Mouse (Mus musculus): ENCODE measurements at regions not wholly inside any gene's neighbourhood (a gene's known extent, or its start where the extent isn't known, plus 50 kb on each side); places are given as distances from the start of the nearest gene placed in this dataset.

GRCm38 (mm10) chr11:112592411-112593020, 189.5 kb upstream of the Sox9 start:
- WGBS: 15% methylated on average over 6 of the region's 6 CpGs
- H3K27ac ChIP-seq (ENCODE audit: low read depth, low read length): no peak overlapping the region

GRCm38 (mm10) chr11:112593821-112594220, 188.2 kb upstream of the Sox9 start:
- H3K4me2 ChIP-seq (ENCODE audit: low read depth, low read length): no peak overlapping the region
- no peaks in the 10 kb centered on the region for H3K9me3 ChIP-seq (ENCODE audit: control insufficient read depth, low read length)
- no peaks in the 10 kb centered on the region for H3K36me3 ChIP-seq (ENCODE audit: control insufficient read depth, insufficient read depth, low read length)
- H3K4me3 ChIP-seq (ENCODE audit: low read depth, low read length): no peak overlapping the region
- no peak overlapping the region for H3K9ac ChIP-seq (replicated peaks; ENCODE audit: low read depth, low read length)
- 45% methylated on average over 10 of the region's 10 CpGs for WGBS
- H3K27ac ChIP-seq (ENCODE audit: low read depth, low read length): no peak overlapping the region
- H3K4me1 ChIP-seq (ENCODE audit: control insufficient read depth, insufficient read depth, low read length): 0 out of 2 replicates have a peak, but pooled peaks cover 2% of the 10 kb centered on the region
- no peak for ATAC-seq (ENCODE audit: low read depth)
- no peaks in the 10 kb centered on the region for H3K27me3 ChIP-seq (ENCODE audit: control insufficient read depth, insufficient read depth, low read length)

More at GRCm38 (mm10) chr11:112592411-112593020, 189.5 kb upstream of the Sox9 start:
- Histone ChIP-seq H3K9me3 (ENCODE audit: control insufficient read depth, low read length) (no peaks in the 10 kb centered on the region), H3K36me3 (ENCODE audit: control insufficient read depth, insufficient read depth, low read length) (no peaks in the 10 kb centered on the region), H3K4me2 (ENCODE audit: low read depth, low read length) (no peak overlapping the region; the same call in 1 of the 2 replicates), H3K4me1 (ENCODE audit: control insufficient read depth, insufficient read depth, low read length) (0 out of 2 replicates have a peak, but pooled peaks cover 2% of the 10 kb centered on the region), H3K4me3 (ENCODE audit: low read depth, low read length) (no peak overlapping the region), H3K27me3 (ENCODE audit: control insufficient read depth, insufficient read depth, low read length) (no peaks in the 10 kb centered on the region), H3K9ac (replicated peaks; ENCODE audit: low read depth, low read length) (no peak overlapping the region)
- no peak for ATAC-seq (ENCODE audit: low read depth)

DNA sequence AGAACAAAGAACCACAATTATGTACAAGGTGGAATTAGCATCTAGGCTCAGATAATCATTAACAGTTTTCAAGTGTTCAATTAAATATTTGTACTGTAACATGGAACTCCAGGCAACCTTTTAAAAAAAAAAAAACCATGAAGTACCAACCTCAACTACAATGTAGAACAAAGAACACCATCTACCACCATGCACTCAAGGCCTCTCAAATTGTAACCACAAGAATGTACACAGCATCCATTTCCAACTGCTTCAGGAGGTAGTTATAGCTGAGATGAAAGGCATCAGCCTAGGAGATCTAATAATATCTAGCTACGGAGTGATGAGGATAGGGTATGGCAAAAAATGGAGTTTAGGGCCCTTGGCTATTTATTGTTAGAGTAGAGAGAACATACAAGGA, 174.7 kb upstream of the Sox9 start:
- H3K4me3 ChIP-seq (ENCODE audit: low read depth, low read length): no peak overlapping the region
- WGBS: 96% methylated on average over 1 of the region's 1 CpGs

DNA sequence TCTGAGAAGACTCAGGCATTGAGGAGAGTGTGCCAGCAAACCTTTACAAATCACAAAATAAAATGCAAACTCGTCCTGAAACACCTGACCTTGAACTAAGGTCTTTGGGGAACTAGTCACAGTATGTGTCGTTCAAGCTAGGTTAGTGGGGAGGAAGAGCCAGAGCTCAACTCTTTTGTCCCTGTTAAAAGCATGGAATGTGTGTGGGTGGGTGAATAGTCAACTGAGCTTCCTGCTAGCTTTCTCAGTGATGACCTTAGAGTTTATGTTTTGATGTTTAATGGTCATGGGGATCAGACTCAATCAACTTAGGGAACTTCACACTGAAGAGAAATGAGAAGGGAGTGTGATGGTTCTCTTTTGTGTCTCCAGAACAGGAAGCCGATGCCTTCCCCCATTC, 172.7 kb upstream of the Sox9 start:
- Histone ChIP-seq H3K4me1 (ENCODE audit: control insufficient read depth, insufficient read depth, low read length) (no peaks in the 10 kb centered on the region), H3K4me2 (ENCODE audit: low read depth, low read length) (no peak overlapping the region), H3K27ac (ENCODE audit: low read depth, low read length) (no peak overlapping the region), H3K4me3 (ENCODE audit: low read depth, low read length) (no peak overlapping the region), H3K27me3 (ENCODE audit: control insufficient read depth, insufficient read depth, low read length) (no peaks in the 10 kb centered on the region), H3K9ac (replicated peaks; ENCODE audit: low read depth, low read length) (no peak overlapping the region), H3K9me3 (ENCODE audit: control insufficient read depth, low read length) (no peaks in the 10 kb centered on the region), H3K36me3 (ENCODE audit: control insufficient read depth, insufficient read depth, low read length) (no peaks in the 10 kb centered on the region)
- 68% methylated on average over 3 of the region's 3 CpGs for WGBS
- no peak for ATAC-seq (ENCODE audit: low read depth)

More for the DNA sequence above, 174.7 kb upstream of the Sox9 start:
- Histone ChIP-seq H3K9me3 (ENCODE audit: control insufficient read depth, low read length) (no peaks in the 10 kb centered on the region), H3K27ac (ENCODE audit: low read depth, low read length) (no peak overlapping the region), H3K27me3 (ENCODE audit: control insufficient read depth, insufficient read depth, low read length) (no peaks in the 10 kb centered on the region), H3K36me3 (ENCODE audit: control insufficient read depth, insufficient read depth, low read length) (no peaks in the 10 kb centered on the region), H3K4me2 (ENCODE audit: low read depth, low read length) (no peak overlapping the region), H3K4me1 (ENCODE audit: control insufficient read depth, insufficient read depth, low read length) (no peaks in the 10 kb centered on the region), H3K9ac (replicated peaks; ENCODE audit: low read depth, low read length) (no peak overlapping the region)
- ATAC-seq (ENCODE audit: low read depth): no peak

GRCm38 (mm10) chr11:112611073-112611472, 171.0 kb upstream of the Sox9 start:
- WGBS: 74% methylated on average over 11 of the region's 11 CpGs
- no peak for ATAC-seq (ENCODE audit: low read depth)

GRCm38 (mm10) chr11:112615629-112616028, 166.4 kb upstream of the Sox9 start:
- Histone ChIP-seq H3K9ac (replicated peaks; ENCODE audit: low read depth, low read length) (no peak overlapping the region), H3K36me3 (ENCODE audit: control insufficient read depth, insufficient read depth, low read length) (no peaks in the 10 kb centered on the region), H3K27ac (ENCODE audit: low read depth, low read length) (no peak overlapping the region), H3K9me3 (ENCODE audit: control insufficient read depth, low read length) (no peaks in the 10 kb centered on the region), H3K4me1 (ENCODE audit: control insufficient read depth, insufficient read depth, low read length) (no peaks in the 10 kb centered on the region), H3K27me3 (ENCODE audit: control insufficient read depth, insufficient read depth, low read length) (no peaks in the 10 kb centered on the region), H3K4me3 (ENCODE audit: low read depth, low read length) (no peak overlapping the region), H3K4me2 (ENCODE audit: low read depth, low read length) (no peak overlapping the region)
- 98% methylated on average over 4 of the region's 4 CpGs for WGBS
- ATAC-seq (ENCODE audit: low read depth): no peak

More at GRCm38 (mm10) chr11:112611073-112611472, 171.0 kb upstream of the Sox9 start:
- Histone ChIP-seq H3K4me1 (ENCODE audit: control insufficient read depth, insufficient read depth, low read length) (no peaks in the 10 kb centered on the region), H3K9ac (replicated peaks; ENCODE audit: low read depth, low read length) (no peak overlapping the region), H3K27ac (ENCODE audit: low read depth, low read length) (no peak overlapping the region), H3K4me3 (ENCODE audit: low read depth, low read length) (no peak overlapping the region), H3K27me3 (ENCODE audit: control insufficient read depth, insufficient read depth, low read length) (no peaks in the 10 kb centered on the region), H3K4me2 (ENCODE audit: low read depth, low read length) (no peak overlapping the region), H3K9me3 (ENCODE audit: control insufficient read depth, low read length) (no peaks in the 10 kb centered on the region), H3K36me3 (ENCODE audit: control insufficient read depth, insufficient read depth, low read length) (no peaks in the 10 kb centered on the region)

DNA sequence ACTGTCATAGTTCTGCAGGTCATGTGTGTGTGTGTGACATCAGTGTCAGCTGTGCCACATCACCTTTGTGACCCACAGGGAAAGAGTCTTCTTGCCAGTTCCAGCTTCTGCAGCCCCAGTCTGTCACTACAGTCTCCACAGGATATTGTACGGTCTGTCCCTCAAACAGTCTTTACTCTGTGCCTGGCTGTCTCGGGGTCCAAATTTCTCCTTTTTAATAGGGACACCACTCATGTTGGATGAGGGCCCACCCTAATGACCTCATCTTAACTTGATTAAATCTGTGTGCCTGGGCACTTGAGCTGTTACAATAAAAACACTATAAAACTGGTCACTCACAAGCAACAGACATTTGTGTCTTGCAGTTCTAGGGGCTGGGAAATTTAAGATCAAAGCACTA, 165.1 kb upstream of the Sox9 start:
- H3K9ac ChIP-seq (replicated peaks; ENCODE audit: low read depth, low read length): no peak overlapping the region
- H3K4me1 ChIP-seq (ENCODE audit: control insufficient read depth, insufficient read depth, low read length): no peaks in the 10 kb centered on the region
- no peak overlapping the region for H3K4me3 ChIP-seq (ENCODE audit: low read depth, low read length)
- H3K9me3 ChIP-seq (ENCODE audit: control insufficient read depth, low read length): no peaks in the 10 kb centered on the region
- no peaks in the 10 kb centered on the region for H3K36me3 ChIP-seq (ENCODE audit: control insufficient read depth, insufficient read depth, low read length)
- no peak overlapping the region for H3K4me2 ChIP-seq (ENCODE audit: low read depth, low read length)
- ATAC-seq (ENCODE audit: low read depth): no peak
- no peaks in the 10 kb centered on the region for H3K27me3 ChIP-seq (ENCODE audit: control insufficient read depth, insufficient read depth, low read length)
- no peak overlapping the region for H3K27ac ChIP-seq (ENCODE audit: low read depth, low read length)
- WGBS: 88% methylated on average over 2 of the region's 2 CpGs

- peak overlapping the region; percentile 19; the same call in 1 of the 2 replicates for H3K4me2 ChIP-seq (ENCODE audit: low read depth, low read length)
- no peak overlapping the region for H3K27ac ChIP-seq (ENCODE audit: low read depth, low read length)
- WGBS: 9% methylated on average over 12 of the region's 12 CpGs
- no peaks in the 10 kb centered on the region for H3K36me3 ChIP-seq (ENCODE audit: control insufficient read depth, insufficient read depth, low read length)
- H3K9ac ChIP-seq (replicated peaks; ENCODE audit: low read depth, low read length): no peak overlapping the region
- no peaks in the 10 kb centered on the region for H3K4me1 ChIP-seq (ENCODE audit: control insufficient read depth, insufficient read depth, low read length)
- peak; percentile 66; the same call in 1 of the 2 replicates for ATAC-seq (ENCODE audit: low read depth)
- no peaks in the 10 kb centered on the region for H3K27me3 ChIP-seq (ENCODE audit: control insufficient read depth, insufficient read depth, low read length)
- no peak overlapping the region for H3K4me3 ChIP-seq (ENCODE audit: low read depth, low read length)
- no peaks in the 10 kb centered on the region for H3K9me3 ChIP-seq (ENCODE audit: control insufficient read depth, low read length)
These were observed 161.1 kb upstream of the Sox9 start for GRCm38 (mm10) chr11:112620916-112621315.

DNA sequence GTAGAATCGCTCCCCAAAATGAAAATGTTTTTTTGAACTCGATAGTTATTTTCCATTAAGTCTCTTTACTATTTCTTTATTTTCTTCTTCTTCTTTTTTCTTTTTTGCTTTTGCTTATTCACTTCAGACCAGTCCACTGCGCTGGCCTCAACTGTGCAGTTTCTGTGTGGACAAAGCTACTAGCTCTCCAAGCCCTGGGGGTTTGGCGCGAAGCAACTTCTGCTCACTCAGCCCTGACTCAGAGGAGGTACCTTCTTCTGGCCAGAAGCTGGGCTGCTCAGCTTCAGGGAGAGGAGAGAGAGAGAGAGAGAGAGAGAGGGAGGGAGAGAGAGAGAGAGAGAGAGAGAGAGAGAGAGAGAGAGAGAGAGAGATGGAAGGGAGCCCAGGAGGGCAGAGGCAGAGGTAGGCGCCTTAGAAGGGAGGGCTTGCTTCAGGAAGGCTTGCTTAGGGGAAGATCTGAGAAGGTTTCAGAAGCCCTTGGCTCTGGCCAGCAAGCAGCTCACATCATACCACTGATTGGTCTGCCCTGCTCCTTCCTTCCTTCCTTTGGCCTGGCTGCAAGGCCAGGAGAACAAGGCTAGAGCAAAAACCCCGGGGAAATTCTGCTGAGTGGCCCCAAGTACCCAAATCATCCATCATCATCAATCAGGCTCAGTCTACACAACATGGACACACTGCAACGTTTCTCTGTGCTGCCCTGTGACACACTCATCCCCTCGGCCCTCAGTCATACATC, 160.5 kb upstream of the Sox9 start:
- Histone ChIP-seq H3K36me3 (ENCODE audit: control insufficient read depth, insufficient read depth, low read length) (no peaks in the 10 kb centered on the region), H3K4me2 (ENCODE audit: low read depth, low read length) (no peak overlapping the region), H3K27ac (ENCODE audit: low read depth, low read length) (no peak overlapping the region), H3K9me3 (ENCODE audit: control insufficient read depth, low read length) (no peaks in the 10 kb centered on the region), H3K27me3 (ENCODE audit: control insufficient read depth, insufficient read depth, low read length) (no peaks in the 10 kb centered on the region), H3K4me3 (ENCODE audit: low read depth, low read length) (no peak overlapping the region), H3K9ac (replicated peaks; ENCODE audit: low read depth, low read length) (no peak overlapping the region), H3K4me1 (ENCODE audit: control insufficient read depth, insufficient read depth, low read length) (no peaks in the 10 kb centered on the region)
- 61% methylated on average over 9 of the region's 9 CpGs for WGBS
- ATAC-seq (ENCODE audit: low read depth): no peak

Data from neural tube, embryonic 14.5 days (tissue).